Mouse (Mus musculus): ENCODE measurements around the gene Dnhd1.
A peak's percentile ranks its signal among the peaks of the same experiment; 100 is the strongest.

- TF ChIP-seq CTCF (IDR thresholded peaks at IDR 0.05; ENCODE audit: insufficient read depth, low read depth, low read length), result peak; percentile 52; the same call in 1 of the 2 replicates
- no peak for TF ChIP-seq POLR2A (IDR thresholded peaks at IDR 0.05; ENCODE audit: insufficient read depth, low read depth, low read length)
These were observed at the start of gene Dnhd1 for GRCm38 (mm10) chr7:105650639-105651435.
